Mouse (Mus musculus): ENCODE measurements at regions not wholly inside any gene's neighbourhood (a gene's known extent, or its start where the extent isn't known, plus 50 kb on each side); places are given as distances from the start of the nearest gene placed in this dataset.

- Histone ChIP-seq H3K27ac (ENCODE audit: insufficient read depth, low read length) (no peak overlapping the region), H3K4me1 (ENCODE audit: control insufficient read depth, insufficient read depth, low read length) (peaks cover 12% of the 10 kb centered on the region), H3K4me3 (ENCODE audit: insufficient read depth, low read length) (no peak overlapping the region)
- TF ChIP-seq POLR2A (IDR thresholded peaks at IDR 0.05; ENCODE audit: low read depth, low read length) (no peak), CTCF (IDR thresholded peaks at IDR 0.05; ENCODE audit: borderline replicate concordance, insufficient read depth, low read length) (no peak)
Observed at GRCm38 (mm10) chr5:148711570-148711969, 159.0 kb upstream of the Ubl3 start.

GRCm38 (mm10) chr5:148709111-148709771, 156.7 kb upstream of the Ubl3 start:
- H3K27ac ChIP-seq (ENCODE audit: insufficient read depth, low read length), result peak overlapping the region; percentile 45
- H3K4me1 ChIP-seq (ENCODE audit: control insufficient read depth, insufficient read depth, low read length), result peaks cover 12% of the 10 kb centered on the region
- no peak for TF ChIP-seq CTCF (IDR thresholded peaks at IDR 0.05; ENCODE audit: borderline replicate concordance, insufficient read depth, low read length)
- TF ChIP-seq POLR2A (IDR thresholded peaks at IDR 0.05; ENCODE audit: low read depth, low read length), result no peak
- H3K4me3 ChIP-seq (ENCODE audit: insufficient read depth, low read length), result no peak overlapping the region

GRCm38 (mm10) chr5:148708014-148708741, 155.6 kb upstream of the Ubl3 start:
- Histone ChIP-seq H3K27ac (ENCODE audit: insufficient read depth, low read length) (peak overlapping the region; percentile 34), H3K4me3 (ENCODE audit: insufficient read depth, low read length) (no peak overlapping the region)
- TF ChIP-seq CTCF (IDR thresholded peaks at IDR 0.05; ENCODE audit: borderline replicate concordance, insufficient read depth, low read length) (no peak), POLR2A (IDR thresholded peaks at IDR 0.05; ENCODE audit: low read depth, low read length) (0 out of 2 replicates have a peak, but pooled peaks have one; percentile 18)

GRCm38 (mm10) chr5:148707335-148707734, 154.7 kb upstream of the Ubl3 start:
- H3K4me1 ChIP-seq (ENCODE audit: control insufficient read depth, insufficient read depth, low read length), result peaks cover 12% of the 10 kb centered on the region
- no peak overlapping the region for H3K27ac ChIP-seq (ENCODE audit: insufficient read depth, low read length)
- H3K4me3 ChIP-seq (ENCODE audit: insufficient read depth, low read length), result no peak overlapping the region
- TF ChIP-seq CTCF (IDR thresholded peaks at IDR 0.05; ENCODE audit: borderline replicate concordance, insufficient read depth, low read length) (no peak), POLR2A (IDR thresholded peaks at IDR 0.05; ENCODE audit: low read depth, low read length) (no peak)

More at GRCm38 (mm10) chr5:148708014-148708741, 155.6 kb upstream of the Ubl3 start:
- peaks cover 12% of the 10 kb centered on the region for H3K4me1 ChIP-seq (ENCODE audit: control insufficient read depth, insufficient read depth, low read length)

- no peak overlapping the region for H3K27ac ChIP-seq (ENCODE audit: insufficient read depth, low read length)
- peaks cover 12% of the 10 kb centered on the region for H3K4me1 ChIP-seq (ENCODE audit: control insufficient read depth, insufficient read depth, low read length)
- TF ChIP-seq POLR2A (IDR thresholded peaks at IDR 0.05; ENCODE audit: low read depth, low read length) (no peak), CTCF (IDR thresholded peaks at IDR 0.05; ENCODE audit: borderline replicate concordance, insufficient read depth, low read length) (no peak)
- H3K4me3 ChIP-seq (ENCODE audit: insufficient read depth, low read length), result no peak overlapping the region
Observed at GRCm38 (mm10) chr5:148706323-148707120, 153.9 kb upstream of the Ubl3 start.

- no peak overlapping the region for H3K4me3 ChIP-seq (ENCODE audit: insufficient read depth, low read length)
- H3K4me1 ChIP-seq (ENCODE audit: control insufficient read depth, insufficient read depth, low read length), result peaks cover 11% of the 10 kb centered on the region
- H3K27ac ChIP-seq (ENCODE audit: insufficient read depth, low read length), result no peak overlapping the region
- TF ChIP-seq POLR2A (IDR thresholded peaks at IDR 0.05; ENCODE audit: low read depth, low read length), result no peak
Observed at GRCm38 (mm10) chr5:148704769-148705168, 152.2 kb upstream of the Ubl3 start.

- no peak overlapping the region for H3K4me3 ChIP-seq (ENCODE audit: insufficient read depth, low read length)
- peaks cover 2% of the 10 kb centered on the region for H3K4me1 ChIP-seq (ENCODE audit: control insufficient read depth, insufficient read depth, low read length)
- H3K27ac ChIP-seq (ENCODE audit: insufficient read depth, low read length), result no peak overlapping the region
- TF ChIP-seq CTCF (IDR thresholded peaks at IDR 0.05; ENCODE audit: borderline replicate concordance, insufficient read depth, low read length) (no peak), POLR2A (IDR thresholded peaks at IDR 0.05; ENCODE audit: low read depth, low read length) (no peak)
Observed at GRCm38 (mm10) chr5:148701859-148702258, 149.3 kb upstream of the Ubl3 start.

- no peak overlapping the region for H3K4me3 ChIP-seq (ENCODE audit: insufficient read depth, low read length)
- H3K4me1 ChIP-seq (ENCODE audit: control insufficient read depth, insufficient read depth, low read length), result peaks cover 4% of the 10 kb centered on the region
- TF ChIP-seq POLR2A (IDR thresholded peaks at IDR 0.05; ENCODE audit: low read depth, low read length), result no peak
- TF ChIP-seq CTCF (IDR thresholded peaks at IDR 0.05; ENCODE audit: borderline replicate concordance, insufficient read depth, low read length), result no peak
- H3K27ac ChIP-seq (ENCODE audit: insufficient read depth, low read length), result no peak overlapping the region
Observed at GRCm38 (mm10) chr5:148701001-148701400, 148.4 kb upstream of the Ubl3 start.

GRCm38 (mm10) chr5:148700240-148700639, 147.7 kb upstream of the Ubl3 start:
- H3K4me3 ChIP-seq (ENCODE audit: insufficient read depth, low read length), result no peak overlapping the region
- H3K27ac ChIP-seq (ENCODE audit: insufficient read depth, low read length), result no peak overlapping the region
- peaks cover 4% of the 10 kb centered on the region for H3K4me1 ChIP-seq (ENCODE audit: control insufficient read depth, insufficient read depth, low read length)
- no peak for TF ChIP-seq CTCF (IDR thresholded peaks at IDR 0.05; ENCODE audit: borderline replicate concordance, insufficient read depth, low read length)
- TF ChIP-seq POLR2A (IDR thresholded peaks at IDR 0.05; ENCODE audit: low read depth, low read length), result no peak

Measured in embryonic fibroblast, embryonic 13.5 days (primary cell).